Mouse (Mus musculus) gastrocnemius, postnatal 36 days (tissue): Measurements from ENCODE around the gene Gjd3. TPM values are rescaled to one million over a fixed set of nuclear protein-coding genes. Genes with fewer than 3 reads are reported as not detected.
"Not testable (repeated sequence)": the region's sequence is repeated elsewhere in the genome, so short reads cannot be mapped to it uniquely, and the experiment has no call there.

Experiments
- DNase-seq, 2 experiments: peaks; one replicate each; pipeline ENCODE4 v3.0.0; 2022
- intact Hi-C: fragments of 180-260 bp; cut with DNase I; formaldehyde crosslinking; loops from one replicate; pipeline ENCODE4 v1.15.1; 2025
- long read RNA-seq, 2 experiments: library from polyadenylated mRNA; stranded (forward); transcript quantifications; one replicate each; pipeline ENCODE4 v2.0.0; 2021
- total RNA-seq, 2 experiments: library from RNA; stranded (reverse); gene quantifications; 2 replicates each; pipeline ENCODE4 v1.2.3; 2021

Gjd3 gene
- total RNA-seq = not detected
- long read RNA-seq, experiment 1 = 0 reads
- long read RNA-seq, experiment 2 = 0 reads

- intact Hi-C loops = no loop called here
- no peak for DNase-seq
Measured at GRCm38 (mm10) chr11:98982773-98983133, at the start of gene Gjd3. TSS of gene Gjd3 (minus strand) at chr11:98983016.

- DNase-seq = no peak
- intact Hi-C loops = no loop called here
Measured at GRCm38 (mm10) chr11:99026899-99027440, 44.2 kb upstream of the Gjd3 start.

- no peak for DNase-seq
- intact Hi-C loops = no loop called here
Measured at GRCm38 (mm10) chr11:99025878-99026277, 43.1 kb upstream of the Gjd3 start.

GRCm38 (mm10) chr11:99024468-99025134 is 41.8 kb upstream of the Gjd3 start:
- no peak for DNase-seq
- intact Hi-C loops = no loop called here

- DNase-seq = peak; percentile 75 to 86
- intact Hi-C loops = no loop called here
Measured at GRCm38 (mm10) chr11:99023500-99024467, 41.0 kb upstream of the Gjd3 start, which contains the start of gene Top2a. TSS of gene Top2a (minus strand) at chr11:99024189.

- intact Hi-C loops = no loop called here
Measured at GRCm38 (mm10) chr11:99023094-99023493, 40.3 kb upstream of the Gjd3 start.

GRCm38 (mm10) chr11:99022384-99022933 is 39.6 kb upstream of the Gjd3 start:
- no peak for DNase-seq
- intact Hi-C loops = no loop called here

More at GRCm38 (mm10) chr11:99023094-99023493, 40.3 kb upstream of the Gjd3 start:
- DNase-seq = no peak

GRCm38 (mm10) chr11:99019844-99020243 is 37.0 kb upstream of the Gjd3 start:
- intact Hi-C loops = no loop called here

GRCm38 (mm10) chr11:99013856-99014255 is 31.0 kb upstream of the Gjd3 start:
- intact Hi-C loops = no loop called here
- no peak for DNase-seq

More at GRCm38 (mm10) chr11:99019844-99020243, 37.0 kb upstream of the Gjd3 start:
- no peak for DNase-seq

GRCm38 (mm10) chr11:99010706-99011105 is 27.9 kb upstream of the Gjd3 start:
- DNase-seq = no peak
- intact Hi-C loops = no loop called here

- intact Hi-C loops = no loop called here
Measured at GRCm38 (mm10) chr11:99010124-99010523, 27.3 kb upstream of the Gjd3 start.

GRCm38 (mm10) chr11:99006788-99007187 is 24.0 kb upstream of the Gjd3 start:
- intact Hi-C loops = no loop called here
- no peak for DNase-seq

More at GRCm38 (mm10) chr11:99010124-99010523, 27.3 kb upstream of the Gjd3 start:
- no peak for DNase-seq

- intact Hi-C loops = no loop called here
- no peak for DNase-seq
Measured at GRCm38 (mm10) chr11:98999243-98999642, 16.4 kb upstream of the Gjd3 start.

GRCm38 (mm10) chr11:98998776-98999175 is 16.0 kb upstream of the Gjd3 start:
- intact Hi-C loops = no loop called here
- DNase-seq = no peak

GRCm38 (mm10) chr11:98997659-98998058 is 14.8 kb upstream of the Gjd3 start:
- intact Hi-C loops = no loop called here
- no peak for DNase-seq

GRCm38 (mm10) chr11:98995987-98996386 is 13.2 kb upstream of the Gjd3 start:
- no peak for DNase-seq
- intact Hi-C loops = no loop called here

- no peak for DNase-seq
- intact Hi-C loops = no loop called here
Measured at GRCm38 (mm10) chr11:98990866-98991265, 8.1 kb upstream of the Gjd3 start.

- intact Hi-C loops, DNase-seq: not testable (repeated sequence)
Measured at GRCm38 (mm10) chr11:98988260-98988659, 5.4 kb upstream of the Gjd3 start.

- intact Hi-C loops = no loop called here
- no peak for DNase-seq
Measured at GRCm38 (mm10) chr11:98985542-98985941, 2.7 kb upstream of the Gjd3 start.

GRCm38 (mm10) chr11:98983551-98983950 is 735 bp upstream of the Gjd3 start:
- DNase-seq = no peak
- intact Hi-C loops = no loop called here
